Mouse (Mus musculus): ENCODE measurements at regions not wholly inside any gene's neighbourhood (a gene's known extent, or its start where the extent isn't known, plus 50 kb on each side); places are given as distances from the start of the nearest gene placed in this dataset.
A peak's percentile ranks its signal among the peaks of the same experiment; 100 is the strongest.

- Histone ChIP-seq H3K4me3 (ENCODE audit: low read depth, low read length) (no peak overlapping the region), H3K4me1 (ENCODE audit: insufficient read depth, low read length) (0 out of 2 replicates have a peak, but pooled peaks cover 5% of the 10 kb centered on the region)
Observed at GRCm38 (mm10) chr3:34454026-34454624, 196.1 kb upstream of the Sox2 start.

GRCm38 (mm10) chr3:34445354-34445753 lies 204.9 kb upstream of the Sox2 start:
- 37% methylated on average over 7 of the region's 7 CpGs for WGBS
- ATAC-seq (ENCODE audit: low FRiP score) (peak; percentile 61; the same call in 1 of the 2 replicates), DNase-seq (ENCODE audit: low spot score) (peak; percentile 80)
- Histone ChIP-seq H3K9ac (replicated peaks; ENCODE audit: low read length, poor library complexity, severe bottlenecking) (no peak overlapping the region), H3K9me3 (ENCODE audit: low read length) (0 out of 2 replicates have a peak, but pooled peaks cover 4% of the 10 kb centered on the region), H3K27ac (ENCODE audit: low read depth, low read length) (0 out of 2 replicates have a peak overlapping the region, but pooled peaks have one; percentile 26), H3K27me3 (ENCODE audit: insufficient read depth, low read length) (peaks cover 3% of the 10 kb centered on the region; the same call in 1 of the 2 replicates), H3K4me1 (ENCODE audit: insufficient read depth, low read length) (no peaks in the 10 kb centered on the region), H3K36me3 (ENCODE audit: insufficient read depth, low read length) (no peaks in the 10 kb centered on the region), H3K4me3 (ENCODE audit: low read depth, low read length) (no peak overlapping the region), H3K4me2 (ENCODE audit: low read depth, low read length, poor library complexity, severe bottlenecking) (no peak overlapping the region)
- no peak for TF ChIP-seq CTCF (IDR thresholded peaks at IDR 0.05)

More at GRCm38 (mm10) chr3:34454026-34454624, 196.1 kb upstream of the Sox2 start:
- H3K9ac ChIP-seq (replicated peaks; ENCODE audit: low read length, poor library complexity, severe bottlenecking) = no peak overlapping the region
- no peak for ATAC-seq (ENCODE audit: low FRiP score)
- 0 out of 2 replicates have a peak, but pooled peaks cover under 1% of the 10 kb centered on the region for H3K9me3 ChIP-seq (ENCODE audit: low read length)
- H3K27me3 ChIP-seq (ENCODE audit: insufficient read depth, low read length) = no peaks in the 10 kb centered on the region
- no peaks in the 10 kb centered on the region for H3K36me3 ChIP-seq (ENCODE audit: insufficient read depth, low read length)
- no peak overlapping the region for H3K4me2 ChIP-seq (ENCODE audit: low read depth, low read length, poor library complexity, severe bottlenecking)
- no peak overlapping the region for H3K27ac ChIP-seq (ENCODE audit: low read depth, low read length)
- 94% methylated on average over 21 of the region's 24 CpGs for WGBS
- TF ChIP-seq CTCF (IDR thresholded peaks at IDR 0.05) = no peak
- DNase-seq (ENCODE audit: low spot score) = no peak

- no peak for ATAC-seq (ENCODE audit: low FRiP score)
- Histone ChIP-seq H3K27ac (ENCODE audit: low read depth, low read length) (0 out of 2 replicates have a peak overlapping the region, but pooled peaks have one; percentile 26), H3K36me3 (ENCODE audit: insufficient read depth, low read length) (no peaks in the 10 kb centered on the region), H3K4me1 (ENCODE audit: insufficient read depth, low read length) (no peaks in the 10 kb centered on the region), H3K9ac (replicated peaks; ENCODE audit: low read length, poor library complexity, severe bottlenecking) (no peak overlapping the region), H3K4me2 (ENCODE audit: low read depth, low read length, poor library complexity, severe bottlenecking) (no peak overlapping the region), H3K4me3 (ENCODE audit: low read depth, low read length) (no peak overlapping the region), H3K27me3 (ENCODE audit: insufficient read depth, low read length) (peaks cover 3% of the 10 kb centered on the region; the same call in 1 of the 2 replicates), H3K9me3 (ENCODE audit: low read length) (0 out of 2 replicates have a peak, but pooled peaks cover 4% of the 10 kb centered on the region)
- TF ChIP-seq CTCF (IDR thresholded peaks at IDR 0.05) = no peak
- WGBS = 48% methylated on average over 5 of the region's 5 CpGs
- DNase-seq (ENCODE audit: low spot score) = no peak
Observed at GRCm38 (mm10) chr3:34444802-34445201, 205.4 kb upstream of the Sox2 start.

- peak overlapping the region; percentile 27 for H3K4me2 ChIP-seq (ENCODE audit: low read depth, low read length, poor library complexity, severe bottlenecking)
- peak; percentile 91 for DNase-seq (ENCODE audit: low spot score)
- peaks cover 3% of the 10 kb centered on the region; the same call in 1 of the 2 replicates for H3K27me3 ChIP-seq (ENCODE audit: insufficient read depth, low read length)
- TF ChIP-seq CTCF (IDR thresholded peaks at IDR 0.05) = no peak
- 0 out of 2 replicates have a peak overlapping the region, but pooled peaks have one; percentile 39 for H3K27ac ChIP-seq (ENCODE audit: low read depth, low read length)
- 20% methylated on average over 28 of the region's 28 CpGs for whole genome bisulfite sequencing
- ATAC-seq (ENCODE audit: low FRiP score) = peak; percentile 67
- no peak overlapping the region for H3K4me3 ChIP-seq (ENCODE audit: low read depth, low read length)
- no peaks in the 10 kb centered on the region for H3K4me1 ChIP-seq (ENCODE audit: insufficient read depth, low read length)
- no peak overlapping the region for H3K9ac ChIP-seq (replicated peaks; ENCODE audit: low read length, poor library complexity, severe bottlenecking)
- H3K36me3 ChIP-seq (ENCODE audit: insufficient read depth, low read length) = no peaks in the 10 kb centered on the region
- 0 out of 2 replicates have a peak, but pooled peaks cover 2% of the 10 kb centered on the region for H3K9me3 ChIP-seq (ENCODE audit: low read length)
Observed at GRCm38 (mm10) chr3:34443731-34444628, 206.2 kb upstream of the Sox2 start.

- no peak overlapping the region for H3K9ac ChIP-seq (replicated peaks; ENCODE audit: low read length, poor library complexity, severe bottlenecking)
- 47% methylated on average over 5 of the region's 5 CpGs for WGBS
- peaks cover 3% of the 10 kb centered on the region; the same call in 1 of the 2 replicates for H3K27me3 ChIP-seq (ENCODE audit: insufficient read depth, low read length)
- no peaks in the 10 kb centered on the region for H3K9me3 ChIP-seq (ENCODE audit: low read length)
- H3K4me3 ChIP-seq (ENCODE audit: low read depth, low read length) = no peak overlapping the region
- TF ChIP-seq CTCF (IDR thresholded peaks at IDR 0.05) = no peak
- no peaks in the 10 kb centered on the region for H3K4me1 ChIP-seq (ENCODE audit: insufficient read depth, low read length)
- DNase-seq (ENCODE audit: low spot score) (no peak), ATAC-seq (ENCODE audit: low FRiP score) (no peak)
- H3K36me3 ChIP-seq (ENCODE audit: insufficient read depth, low read length) = no peaks in the 10 kb centered on the region
- 0 out of 2 replicates have a peak overlapping the region, but pooled peaks have one; percentile 38 for H3K27ac ChIP-seq (ENCODE audit: low read depth, low read length)
- no peak overlapping the region for H3K4me2 ChIP-seq (ENCODE audit: low read depth, low read length, poor library complexity, severe bottlenecking)
Observed at GRCm38 (mm10) chr3:34443307-34443706, 206.9 kb upstream of the Sox2 start.
